Mouse (Mus musculus) heart, postnatal 0 days (tissue): Measurements from ENCODE around the gene Chn2.

Experiments used
- CTCF ChIP-seq: IDR thresholded peaks from 2 replicates; pipeline ENCODE4 v1.5.1; 2016; ENCODE audit warnings: antibody characterized with exemption, control low read depth, low read depth
- EP300 ChIP-seq: IDR thresholded peaks from 2 replicates; pipeline ENCODE4 v1.6.1; 2016; ENCODE audit warnings: antibody characterized with exemption, low read depth

DNA sequence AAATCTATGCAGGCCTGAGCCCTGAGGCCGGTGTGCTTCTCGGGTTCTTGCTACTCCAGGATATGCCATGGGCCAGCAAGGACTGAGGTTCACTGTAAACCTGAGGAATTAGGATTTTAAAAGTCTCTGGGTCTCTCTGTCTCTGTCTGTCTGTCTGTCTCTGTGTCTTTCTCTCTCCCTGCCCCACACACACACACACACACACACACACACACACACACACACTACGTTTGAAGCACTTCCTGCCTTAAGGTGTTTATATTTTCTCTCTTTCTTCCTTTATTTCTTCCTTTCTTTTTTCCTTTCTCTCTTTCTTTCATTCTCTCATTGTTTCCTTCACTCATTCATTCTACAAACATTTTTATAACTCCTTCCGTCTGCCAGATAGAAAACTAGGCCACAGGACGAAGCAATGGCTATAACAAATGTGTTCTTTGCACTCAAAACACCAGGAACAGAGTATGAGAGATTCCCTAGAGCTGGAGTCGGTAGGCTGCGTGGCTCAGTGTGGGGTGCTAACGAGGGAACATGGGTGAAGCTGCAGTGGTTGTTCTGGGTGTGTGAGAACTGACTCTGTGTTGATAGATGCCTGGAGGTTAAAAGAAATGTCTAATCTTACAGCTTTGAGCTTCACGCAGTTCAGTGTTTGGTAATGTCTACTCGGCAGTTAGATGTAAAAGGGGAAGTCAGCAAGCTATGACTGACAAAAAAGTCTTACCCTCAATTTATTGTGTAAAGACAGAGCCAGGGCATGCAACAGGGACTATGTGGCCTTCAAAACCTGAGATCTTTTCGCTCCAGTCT is 103.7 kb downstream of the Chn2 start:
- TF ChIP-seq CTCF = no peak
- TF ChIP-seq EP300 = no peak
